Mouse (Mus musculus): Measurements from ENCODE around the gene Ube2cbp.

- TF ChIP-seq POLR2A (IDR thresholded peaks at IDR 0.05; ENCODE audit: low read depth, low read length) (no peak), CTCF (conservative IDR thresholded peaks at IDR 0.05; ENCODE audit: insufficient read depth, insufficient read length, low read depth, low read length) (no peak)
Observed at GRCm38 (mm10) chr9:86301407-86301806, 163.3 kb downstream of the Ube2cbp start.

Data from kidney, adult 2 months (tissue).